Mouse (Mus musculus) heart, postnatal 10 days (tissue): Measurements from ENCODE around the gene Idh3a. TPM values are rescaled to one million over a fixed set of nuclear protein-coding genes. Genes with fewer than 3 reads are reported as not detected.

Experiments
- DNase-seq, 2 experiments: peaks; one replicate each; pipeline ENCODE4 v3.0.0; 2021
- intact Hi-C: fragments of 180-260 bp; cut with DNase I; formaldehyde crosslinking; loops from one replicate; pipeline ENCODE4 v1.15.1; 2025
- total RNA-seq, 2 experiments: library from RNA; stranded (reverse); gene quantifications; 2 replicates each; pipeline ENCODE4 v1.2.3; 2021

Idh3a gene
- 100 to 1,000 TPM; 529 to 594 TPM for total RNA-seq

DNA sequence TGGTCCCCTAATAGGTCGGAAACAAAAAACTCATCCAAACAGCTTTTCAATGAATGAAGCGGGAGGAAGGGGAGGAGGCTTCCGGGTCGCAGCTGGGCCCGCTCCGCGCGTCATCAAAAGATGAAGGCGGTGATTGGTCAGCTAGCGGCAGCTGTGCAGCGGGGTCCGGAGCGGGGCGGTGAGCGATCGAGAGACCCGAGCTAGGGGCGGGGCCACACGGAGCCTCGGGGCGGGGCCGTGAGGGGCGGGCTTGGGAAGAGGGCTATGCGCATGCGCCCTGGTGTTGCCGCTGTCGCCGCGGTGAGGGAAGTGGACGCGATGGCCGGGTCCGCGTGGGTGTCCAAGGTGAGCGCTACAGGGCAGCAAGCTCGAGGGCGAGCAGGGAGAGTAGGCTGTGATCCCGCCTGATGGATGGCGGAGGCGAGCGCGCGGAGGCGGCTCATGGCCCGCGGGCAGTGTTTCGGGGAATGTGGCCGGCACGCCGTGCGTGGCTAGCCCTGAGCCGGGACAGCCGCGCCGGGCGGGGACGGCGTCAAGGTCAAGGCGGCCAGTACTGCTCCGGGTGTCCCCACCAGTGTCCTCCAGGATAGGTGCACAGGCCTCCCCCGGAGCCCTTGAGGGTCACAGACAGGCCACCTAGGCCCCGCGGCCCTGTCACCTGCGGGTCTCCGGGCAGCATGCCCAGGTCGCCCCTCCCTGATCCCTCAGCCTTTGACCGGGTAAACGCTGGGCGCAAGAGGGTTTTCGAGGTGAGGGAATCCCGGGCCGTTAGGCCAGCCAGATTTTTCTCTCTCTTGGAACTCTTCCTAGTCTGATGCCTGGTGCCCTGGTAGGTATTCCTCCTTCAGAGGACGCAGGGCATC lies at the start of gene Idh3a:
Gene Idh3a (plus strand): TSS at position 136 of the 863 bp plus-strand sequence.
- DNase-seq: peak; percentile 99
- intact Hi-C loops: loop anchor here (5.0 kb wide), 1 partner anchor 84 kb away; the partner anchor contains the start of gene Dmxl2

DNA sequence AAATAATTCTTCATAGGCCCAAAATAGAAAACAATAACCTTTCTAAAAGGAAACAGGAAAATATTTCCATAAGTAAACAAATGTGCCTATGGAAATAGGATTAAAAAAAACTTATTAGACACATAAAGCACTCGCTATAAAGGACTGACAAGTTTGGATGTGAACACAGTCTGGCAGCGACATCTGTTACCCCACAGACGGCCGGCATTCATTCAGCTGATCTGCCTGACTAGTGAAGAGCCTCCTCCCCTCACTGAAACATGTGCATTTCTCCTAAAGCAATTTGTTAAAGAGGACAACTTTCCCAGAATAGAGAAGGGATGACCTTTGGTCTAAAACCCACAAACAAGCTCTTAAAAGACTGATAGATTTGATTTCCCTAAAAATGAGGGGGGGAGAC lies 49.1 kb upstream of the Idh3a start:
- DNase-seq: no peak
- intact Hi-C loops: no loop called here

DNA sequence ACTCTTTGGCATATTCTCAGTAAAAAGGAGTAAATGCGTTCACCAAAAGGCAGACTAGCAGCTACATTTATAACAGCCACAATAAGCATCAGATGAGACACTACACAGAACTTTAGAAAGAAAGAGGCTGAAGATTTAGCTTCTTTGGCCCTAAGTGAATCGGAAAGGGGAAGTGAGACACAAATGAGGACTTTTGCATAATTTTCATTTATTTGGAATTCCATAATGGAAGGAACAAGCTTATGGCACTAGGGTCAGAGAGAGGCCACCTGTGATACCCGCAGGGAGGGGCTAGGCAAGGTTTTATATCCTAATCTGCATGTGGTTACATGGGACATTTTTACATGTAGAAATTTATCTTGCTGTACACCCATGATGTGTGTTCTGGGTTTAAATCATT lies 48.7 kb upstream of the Idh3a start:
- intact Hi-C loops: no loop called here
- DNase-seq: no peak

DNA sequence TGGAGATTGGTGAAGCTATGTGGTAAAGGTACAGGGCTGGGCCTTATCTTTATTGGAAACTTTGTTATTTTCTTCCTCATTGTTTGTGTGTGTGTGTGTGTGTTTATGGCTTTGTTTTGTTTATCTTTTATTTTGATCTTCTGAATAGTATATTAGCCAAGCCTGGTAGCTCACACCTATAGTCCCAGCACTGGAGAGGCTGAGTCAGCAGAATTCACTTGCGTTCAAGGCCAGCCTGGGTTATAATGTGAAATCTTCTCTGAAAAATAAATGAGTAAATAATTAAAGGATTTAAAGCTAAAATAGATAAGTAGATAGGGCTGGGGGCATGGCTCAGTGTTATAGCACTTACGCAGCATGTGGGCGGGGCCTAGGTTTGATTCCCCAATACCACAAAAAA lies 47.9 kb upstream of the Idh3a start:
- intact Hi-C loops: no loop called here
- DNase-seq: no peak

DNA sequence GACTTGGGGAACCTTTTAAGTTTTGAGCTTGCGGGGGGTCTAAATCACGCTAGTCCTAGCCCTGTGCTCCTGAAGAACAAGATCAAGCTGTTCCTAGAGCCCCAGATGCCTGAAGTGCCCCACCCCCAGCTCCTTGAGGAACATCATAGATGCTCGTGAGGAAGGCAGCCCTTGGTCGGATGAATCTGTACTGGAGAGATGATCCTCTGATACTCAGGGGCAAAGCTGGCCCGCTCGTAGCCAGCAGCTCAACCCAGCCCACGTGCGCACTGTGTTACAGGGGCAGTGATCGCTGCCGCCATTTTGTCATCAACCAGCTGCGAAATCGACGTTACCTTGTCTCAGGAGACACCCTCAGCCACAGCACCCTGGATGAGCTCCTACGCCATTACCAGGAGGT lies 47.5 kb upstream of the Idh3a start, which contains the start of gene Sh2d7:
Gene Sh2d7 (plus strand): TSS at position 301 of the 400 bp plus-strand sequence.
- DNase-seq: no peak
- intact Hi-C loops: no loop called here

DNA sequence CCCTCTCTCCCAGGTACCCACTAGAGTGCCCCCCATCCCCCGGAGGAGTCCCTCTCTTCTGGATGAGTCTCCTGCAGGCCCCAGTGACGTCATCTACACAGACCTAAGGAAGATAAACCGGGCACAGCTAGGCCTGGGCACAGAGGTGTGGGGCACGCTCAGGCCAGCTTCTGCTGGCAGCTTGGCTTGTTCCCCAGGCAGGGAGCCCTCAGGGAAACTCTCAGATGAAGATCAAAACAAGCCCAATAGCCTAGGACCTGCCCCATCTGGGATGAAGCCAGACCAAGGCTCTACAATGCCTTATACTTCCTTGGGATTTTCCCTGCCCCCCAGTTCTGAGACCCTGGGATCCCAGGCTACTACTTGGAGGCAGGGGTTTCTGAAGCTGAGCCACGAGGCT lies 45.3 kb upstream of the Idh3a start:
- intact Hi-C loops: no loop called here
- DNase-seq: no peak

DNA sequence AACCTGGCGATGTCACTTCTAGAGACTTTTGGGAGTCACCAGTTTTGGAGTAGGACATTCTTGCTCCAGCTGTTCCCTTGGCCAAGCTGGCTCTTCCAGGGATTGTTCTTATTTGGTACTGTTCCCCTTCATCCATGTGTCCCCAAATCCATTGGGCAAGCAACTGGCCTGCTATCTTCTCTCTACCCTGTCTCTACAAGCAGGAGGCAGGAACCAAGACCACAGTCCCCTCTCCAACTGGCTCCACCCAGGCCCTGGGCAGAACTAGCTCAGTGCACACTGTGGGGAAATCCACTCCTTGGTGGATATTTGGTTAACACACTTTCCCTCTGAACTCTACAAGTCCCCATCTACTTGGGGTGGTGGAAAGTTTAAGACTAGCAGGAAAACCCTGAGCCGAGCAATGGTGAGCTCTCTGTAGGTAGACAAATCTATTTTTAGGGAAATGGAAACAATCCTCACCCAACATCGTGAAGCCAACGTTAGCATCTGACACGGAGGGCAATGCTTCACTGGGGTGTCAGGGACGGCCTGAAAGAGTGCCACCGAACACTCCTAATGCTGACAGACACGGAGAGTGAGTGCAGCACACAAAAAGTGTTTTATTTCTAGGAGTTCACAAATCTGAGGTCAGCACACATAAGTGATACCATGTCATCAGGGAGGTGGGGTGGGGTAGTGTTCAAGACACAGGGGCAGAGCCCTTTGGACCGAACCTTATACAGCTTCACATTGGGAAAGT lies 41.8 kb upstream of the Idh3a start:
- intact Hi-C loops: no loop called here
- DNase-seq: no peak

DNA sequence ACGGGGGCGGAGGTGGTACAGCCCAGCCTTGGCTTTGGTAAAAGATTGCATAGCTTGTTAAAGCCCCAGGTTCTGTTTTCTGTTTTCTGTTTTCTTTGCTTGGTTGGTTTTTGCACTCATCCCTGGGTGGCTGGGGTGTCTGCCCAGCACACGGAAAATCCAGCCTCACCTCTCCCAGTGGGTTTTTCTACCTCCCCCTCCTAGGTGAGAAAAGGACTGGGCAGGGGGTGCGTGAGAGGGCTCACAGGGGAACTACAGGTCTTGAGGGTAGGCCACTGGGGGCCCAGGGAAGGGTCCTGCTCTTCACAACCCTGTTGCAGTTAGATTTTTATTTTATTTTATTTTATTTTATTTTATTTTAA lies 41.2 kb upstream of the Idh3a start:
- DNase-seq: no peak
- intact Hi-C loops: loop anchor here (5.0 kb wide), 1 partner anchor 363 kb away; no protein-coding TSS in a partner anchor

DNA sequence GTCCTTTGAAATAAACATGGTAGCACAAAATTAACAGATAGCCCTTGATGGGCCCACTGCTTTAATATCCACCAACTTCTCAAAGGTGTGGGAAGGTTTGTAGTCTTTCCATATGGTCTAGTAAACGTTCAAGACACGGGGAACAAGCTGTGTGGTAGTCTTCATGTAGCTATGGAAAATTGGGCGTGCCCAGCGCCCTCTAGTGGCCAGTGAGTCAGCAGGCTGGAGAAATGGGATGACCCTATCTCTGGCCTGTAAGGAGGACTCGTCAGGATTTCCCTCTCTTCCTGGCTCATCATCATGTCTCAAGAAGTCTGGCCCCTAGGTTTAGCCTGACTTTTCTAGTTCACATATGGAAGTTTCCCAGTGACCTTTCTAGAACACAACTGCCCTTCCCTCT lies 38.6 kb upstream of the Idh3a start:
- intact Hi-C loops: loop anchor here (2.0 to 5.0 kb wide), 2 partner anchors 109 to 365 kb away; no protein-coding TSS in a partner anchor
- DNase-seq: peak; percentile 57 to 70

DNA sequence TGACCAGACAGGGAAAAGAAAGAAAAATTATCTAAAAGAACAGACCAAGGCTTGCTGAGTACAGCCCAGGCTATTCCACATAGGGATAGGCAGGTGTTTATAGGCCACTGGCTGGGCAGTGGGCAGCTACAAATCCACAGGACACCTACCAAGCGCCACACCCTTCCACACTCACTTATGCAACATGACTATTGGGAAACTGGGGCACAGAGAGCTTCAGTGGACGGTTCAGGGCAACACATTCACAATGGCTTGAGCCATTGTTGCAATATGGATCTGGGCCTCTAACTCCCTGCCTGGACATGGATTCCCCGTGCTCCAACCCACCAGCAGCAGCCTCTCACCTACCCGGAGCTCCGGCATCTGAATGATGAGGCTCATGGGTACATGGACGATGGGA lies 36.7 kb upstream of the Idh3a start:
- intact Hi-C loops: loop anchor here (5.0 kb wide), 1 partner anchor 367 kb away; no protein-coding TSS in a partner anchor
- no peak for DNase-seq

DNA sequence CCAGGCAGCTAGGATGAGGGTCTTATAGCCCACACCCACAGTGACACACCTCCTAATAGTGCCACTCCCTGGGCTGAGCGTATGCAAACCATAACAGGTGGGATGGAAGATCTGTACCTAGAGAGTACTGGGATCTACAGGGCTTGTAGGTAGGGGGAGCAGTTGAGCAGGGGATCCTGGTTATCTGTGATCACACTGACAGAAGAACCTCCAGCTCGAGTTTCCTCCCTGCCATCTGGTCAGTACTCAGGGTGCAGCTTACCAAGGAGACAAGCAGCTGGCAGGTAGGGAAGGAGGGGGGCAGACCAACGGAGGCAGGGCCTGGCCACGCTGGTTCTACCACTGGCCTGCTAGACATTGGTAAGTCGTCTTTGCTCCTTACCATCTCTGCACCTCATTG lies 33.7 kb upstream of the Idh3a start:
- intact Hi-C loops: loop anchor here (5.0 kb wide), 1 partner anchor 55 kb away; no protein-coding TSS in a partner anchor
- DNase-seq: peak in 1 of 2 experiments; percentile 16

DNA sequence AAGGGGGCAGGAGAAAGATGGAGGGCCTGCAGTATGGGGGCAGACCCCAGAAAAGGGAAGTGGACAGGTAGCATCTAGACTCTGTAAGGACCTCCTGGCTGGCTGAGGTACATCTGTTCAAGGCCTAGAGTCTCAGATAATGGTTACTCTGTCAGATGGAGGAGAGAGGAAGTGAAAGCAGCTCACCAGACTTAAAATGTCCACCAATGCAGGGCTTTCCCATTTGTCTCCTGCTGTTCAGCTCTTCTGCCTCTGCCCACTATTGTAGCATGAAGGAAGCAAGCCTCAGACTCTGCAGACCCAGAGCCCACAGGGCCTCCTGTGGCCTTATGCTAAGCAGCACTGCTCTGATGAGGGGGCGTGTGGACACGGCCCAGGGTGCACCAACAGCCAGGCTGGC lies 31.1 kb upstream of the Idh3a start:
- intact Hi-C loops: no loop called here
- no peak for DNase-seq

DNA sequence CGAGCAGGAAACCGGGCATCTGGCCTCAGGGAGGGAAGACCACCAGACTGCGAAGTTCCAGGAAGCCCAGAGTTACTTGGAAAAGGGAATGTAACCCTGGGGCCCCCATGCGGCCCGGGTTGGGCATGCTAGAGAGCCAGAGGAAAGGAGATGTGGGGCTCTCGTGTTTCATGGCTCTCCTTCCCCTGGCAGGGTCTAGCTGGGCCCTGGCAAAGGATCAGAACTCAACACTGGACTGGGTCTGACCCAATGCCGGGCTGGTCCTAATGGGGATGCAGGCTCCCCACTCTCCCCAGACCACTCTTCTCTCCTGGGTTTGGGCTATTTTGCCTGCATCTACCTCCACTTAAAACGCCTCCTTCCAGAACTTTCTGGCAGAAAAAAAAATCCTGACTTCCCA lies 27.4 kb upstream of the Idh3a start:
- no peak for DNase-seq
- intact Hi-C loops: no loop called here

DNA sequence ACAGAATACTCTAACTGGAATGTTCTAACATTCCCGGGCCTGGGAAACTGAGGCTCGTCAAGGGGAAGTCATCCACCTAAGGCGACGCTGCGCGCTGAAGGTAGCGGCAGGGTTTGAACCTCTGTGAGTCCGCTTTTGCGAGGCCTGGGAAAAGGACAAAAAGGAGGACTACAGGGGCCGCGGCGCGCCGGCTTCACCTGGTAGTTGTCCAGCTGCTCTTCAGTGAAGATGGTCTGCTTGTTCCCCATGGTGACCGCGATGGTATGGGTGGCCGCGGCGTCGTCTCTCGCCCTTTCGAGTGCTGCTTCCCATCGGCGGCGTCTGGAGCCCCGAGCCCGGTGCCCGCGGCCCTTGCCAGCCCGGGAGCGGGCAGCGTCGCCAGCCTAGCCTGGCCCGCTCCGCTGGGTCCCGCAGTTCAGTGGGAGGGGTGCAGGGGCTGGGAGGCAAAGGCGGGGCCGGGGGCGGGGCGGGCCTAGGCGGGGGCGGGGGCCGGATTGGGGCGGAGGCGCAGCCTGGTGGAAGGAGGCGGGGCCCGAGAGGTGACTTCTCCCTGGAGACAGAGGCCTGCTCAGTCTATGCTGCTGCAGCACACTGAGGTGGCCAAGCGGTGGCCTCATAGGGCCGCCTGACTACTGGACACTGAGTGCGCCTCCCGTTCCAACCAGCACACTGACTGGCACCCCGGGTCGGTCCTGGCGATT lies 26.2 kb upstream of the Idh3a start, which contains the start of gene Cib2:
Gene Cib2 (minus strand): TSS at position 448 of the 701 bp plus-strand sequence.
- intact Hi-C loops: no loop called here

DNA sequence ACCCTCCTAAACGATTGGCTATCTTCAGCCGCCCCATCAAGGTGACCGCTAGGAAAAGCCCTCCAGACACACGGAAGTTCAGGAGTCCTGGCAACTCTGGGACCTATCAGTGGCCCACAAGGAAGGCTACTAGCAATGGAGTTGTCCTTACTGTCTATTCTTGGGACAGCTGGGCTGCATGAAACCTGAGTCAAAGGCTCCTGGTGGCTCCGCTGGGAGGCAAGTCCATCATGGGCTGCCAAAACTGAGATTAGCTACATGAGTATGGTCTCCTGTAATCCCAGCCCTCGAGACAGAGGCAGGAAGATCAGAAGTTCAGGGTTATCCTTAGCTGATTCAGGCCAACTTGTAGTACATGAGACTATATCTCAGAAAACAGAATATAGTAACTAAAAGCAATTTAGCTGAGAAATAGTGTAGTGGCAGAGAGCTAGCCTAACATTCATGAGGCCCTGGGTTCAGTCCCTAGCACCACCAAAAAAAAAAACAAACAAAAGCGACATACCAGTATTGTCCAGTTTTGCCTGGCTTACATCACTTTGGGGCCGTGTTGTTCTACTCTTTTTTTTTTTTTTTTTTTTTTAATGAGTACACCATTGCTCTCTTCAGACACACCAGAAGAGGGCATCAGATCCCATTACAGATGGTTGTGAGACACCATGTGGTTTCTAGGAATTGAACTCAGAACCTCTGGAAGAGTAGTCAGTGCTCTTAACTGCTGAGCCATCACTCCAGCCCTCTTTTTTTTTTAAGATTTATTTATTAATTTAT lies 25.1 kb upstream of the Idh3a start:
- DNase-seq: no peak
- intact Hi-C loops: no loop called here

More for the DNA sequence above, 26.2 kb upstream of the Idh3a start, which contains the start of gene Cib2:
- peak; percentile 78 to 84 for DNase-seq

DNA sequence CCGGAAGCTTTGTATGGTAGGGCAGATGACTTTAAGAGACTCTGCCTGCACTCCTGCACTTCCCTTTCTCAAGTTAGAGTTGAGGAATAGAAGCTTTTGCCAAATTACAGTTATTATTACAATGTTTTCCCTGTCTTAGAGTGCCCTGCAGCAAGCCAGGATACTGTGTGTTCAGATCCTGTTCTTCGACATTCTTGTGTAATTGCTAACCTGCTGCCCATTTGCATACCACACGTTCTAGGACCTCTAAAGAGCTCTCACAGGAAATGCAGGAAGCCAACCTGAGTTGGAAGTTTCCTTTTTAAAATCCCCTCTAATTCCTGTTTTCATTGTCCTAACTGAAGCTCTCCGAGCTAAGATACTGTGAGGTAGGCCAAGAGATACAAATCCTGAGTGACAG lies 19.2 kb upstream of the Idh3a start:
- intact Hi-C loops: no loop called here
- no peak for DNase-seq

DNA sequence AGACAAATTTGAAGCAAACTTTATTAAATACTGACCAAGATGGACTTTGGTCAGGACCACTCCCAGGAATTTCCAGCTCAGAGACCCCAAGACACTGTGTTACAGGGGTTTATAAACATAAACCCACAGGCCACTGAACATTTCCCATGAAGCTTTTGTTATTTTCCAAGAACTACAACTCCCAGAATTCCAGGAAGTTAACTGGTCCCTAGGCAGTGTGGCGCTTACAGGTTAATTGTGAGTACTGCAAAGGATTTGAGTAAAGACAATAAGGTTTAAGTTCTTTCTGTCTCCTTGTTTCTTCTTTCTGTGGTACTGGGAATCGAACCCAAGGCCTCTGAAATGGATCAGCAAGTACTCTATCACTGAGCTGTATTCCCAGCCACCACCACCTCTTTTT lies 17.4 kb upstream of the Idh3a start:
- no peak for DNase-seq
- intact Hi-C loops: no loop called here

DNA sequence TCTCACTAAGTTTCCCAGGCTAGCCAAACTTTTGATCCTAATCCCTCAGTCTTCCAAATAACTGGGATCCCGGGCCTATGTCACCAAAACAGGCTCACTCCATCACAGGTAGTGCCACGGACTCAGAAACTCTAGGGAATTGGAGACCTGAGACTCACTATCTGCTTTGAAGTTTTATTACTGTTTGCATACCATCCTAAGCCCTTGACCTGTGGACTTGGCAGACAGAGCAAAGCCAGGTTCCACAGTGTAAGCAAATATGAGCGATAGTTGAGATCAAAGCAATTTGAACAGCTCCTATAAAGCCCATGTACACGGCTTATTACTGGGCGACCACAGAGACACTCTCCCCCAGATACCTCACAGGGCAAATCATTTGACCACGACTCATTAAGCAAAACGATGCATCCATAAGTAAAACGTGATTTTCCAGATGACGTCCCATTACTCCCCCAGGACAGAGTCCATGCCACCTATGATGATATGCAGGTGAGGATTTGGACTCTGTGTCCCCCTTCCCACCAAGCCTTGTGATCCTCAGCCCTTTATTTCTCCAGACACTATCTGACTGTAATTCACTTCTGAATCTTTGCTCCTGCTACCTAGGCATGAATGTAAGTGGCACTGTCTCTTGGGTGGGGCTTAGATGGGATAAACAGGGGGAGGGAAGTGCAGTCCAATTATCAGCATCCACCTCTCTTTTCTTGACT lies 14.8 kb upstream of the Idh3a start:
- DNase-seq: no peak
- intact Hi-C loops: no loop called here

DNA sequence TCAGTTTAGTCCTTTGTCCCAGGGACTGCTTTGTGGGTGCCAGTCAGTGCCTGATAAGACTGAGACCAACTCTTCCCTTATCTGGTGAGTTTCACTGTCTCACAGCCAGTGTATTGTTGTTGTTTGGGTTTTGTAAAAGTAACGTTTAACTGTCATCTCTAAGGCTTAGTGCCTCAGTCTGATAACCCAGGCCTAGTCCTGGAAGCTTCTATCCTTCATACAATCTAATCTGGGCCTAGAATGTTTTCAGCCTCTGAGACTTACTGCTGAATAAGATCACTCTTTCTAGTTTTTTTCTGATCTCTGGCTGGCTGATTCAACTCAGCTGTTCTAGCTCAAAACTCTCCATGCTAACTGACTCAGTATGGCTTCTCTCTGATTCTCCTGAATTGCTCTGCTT lies 2.4 kb upstream of the Idh3a start:
- no peak for DNase-seq
- intact Hi-C loops: no loop called here
